Mouse (Mus musculus) thymus, postnatal 10 days (tissue): ENCODE data around the gene Tshz2.

Experiments
- DNase-seq, 2 experiments: peaks; one replicate each; pipeline ENCODE4 v3.0.0; 2021; ENCODE audit warnings: low spot score in 2 of 2

The Tshz2 gene

DNA sequence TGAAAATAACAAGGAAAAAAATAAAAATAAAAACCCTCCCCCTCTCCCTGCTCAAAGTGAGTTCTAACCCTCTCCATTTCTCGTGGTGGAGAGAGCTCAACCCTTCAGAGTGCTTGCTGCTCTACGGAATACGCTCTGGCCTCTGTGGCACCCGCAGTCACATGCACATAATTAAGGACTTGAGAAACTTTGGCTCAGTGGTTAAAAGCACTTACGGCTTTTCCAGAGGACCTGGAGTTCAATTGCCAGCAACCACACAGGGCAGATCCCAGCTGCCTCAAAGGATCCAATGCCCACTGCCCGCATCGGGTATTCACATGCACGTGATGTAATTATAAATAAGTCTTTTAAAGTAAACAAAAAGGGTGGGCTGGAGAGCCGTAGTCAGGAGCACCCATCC is 473.2 kb downstream of the Tshz2 start:
- no peak for DNase-seq

DNA sequence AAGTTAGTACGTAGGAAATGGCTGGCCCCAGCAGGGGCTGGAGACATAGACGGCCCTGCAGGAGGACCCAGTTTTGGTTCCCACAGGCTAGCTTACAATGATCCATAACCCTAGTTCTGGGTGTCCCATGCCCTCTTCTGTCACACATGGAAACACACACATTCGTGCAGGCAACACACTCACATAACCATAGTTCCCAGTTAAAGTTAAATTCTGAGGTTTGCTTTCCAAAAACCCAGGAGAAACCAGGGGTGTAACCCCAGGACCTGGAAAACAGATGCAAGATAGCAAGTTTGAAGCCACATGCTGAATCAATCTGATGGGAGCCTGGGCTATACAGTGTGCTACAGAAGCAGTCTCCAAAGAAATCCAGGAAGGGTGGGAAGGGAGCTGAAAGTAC is 475.0 kb downstream of the Tshz2 start:
- DNase-seq = no peak

GRCm38 (mm10) chr2:170109528-170109927 is 476.7 kb downstream of the Tshz2 start:
- DNase-seq = no peak

DNA sequence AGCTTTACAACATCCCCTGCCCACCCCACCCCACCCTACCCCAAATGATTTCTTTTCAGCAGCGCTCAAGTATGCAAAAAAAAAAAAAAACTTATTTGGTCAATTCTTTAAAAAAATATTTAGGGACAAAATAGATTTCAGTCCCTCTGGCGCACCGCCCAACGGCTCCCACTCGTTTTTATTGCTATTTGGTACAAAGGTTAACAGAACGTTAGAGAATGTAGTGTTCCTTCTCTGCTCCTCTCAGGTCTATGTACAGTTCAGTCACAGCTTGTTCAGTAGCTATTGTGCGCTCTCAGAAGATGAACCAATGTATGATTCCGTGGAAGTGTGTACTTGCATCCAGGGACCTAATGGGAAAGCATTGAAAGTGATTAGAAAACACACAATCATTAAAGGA is 477.5 kb downstream of the Tshz2 start:
- no peak for DNase-seq

- DNase-seq = peak; percentile 41 to 75
Measured at GRCm38 (mm10) chr2:170116704-170117281, 484.0 kb downstream of the Tshz2 start.

- DNase-seq = no peak
Measured at GRCm38 (mm10) chr2:170120139-170121027, 487.6 kb downstream of the Tshz2 start.
